Mouse (Mus musculus) heart, postnatal 14 days (tissue): ENCODE results near the gene Ppm1j. TPM values are rescaled to one million over a fixed set of nuclear protein-coding genes. Genes with fewer than 3 reads are reported as not detected.

Experiments
- DNase-seq, 2 experiments: peaks; one replicate each; pipeline ENCODE4 v3.0.0; 2021 to 2022
- intact Hi-C: fragments of 180-260 bp; cut with DNase I; formaldehyde crosslinking; loops from one replicate; pipeline ENCODE4 v1.15.1; 2025
- total RNA-seq, 2 experiments: library from RNA; stranded (reverse); gene quantifications; 2 replicates each; pipeline ENCODE4 v1.2.3; 2021

The Ppm1j gene
- total RNA-seq, 2 experiments from 2014 or later, result 39.2 to 39.7 TPM

- DNase-seq, result peak; percentile 67 to 77
- intact Hi-C loops, result loop anchor here (10.0 kb wide), 1 partner anchor 1757 kb away; the partner anchor contains the start of gene Csde1
Observed at GRCm38 (mm10) chr3:104781471-104781903, 631 bp downstream of the Ppm1j start, which contains the start of gene Fam19a3. Fam19a3 (minus strand) TSS chr3:104781840.

- intact Hi-C loops, result loop anchor here (10.0 kb wide), 1 partner anchor 1757 kb away; the partner anchor contains the start of gene Csde1
Observed at GRCm38 (mm10) chr3:104782061-104782681, 1.3 kb downstream of the Ppm1j start.

GRCm38 (mm10) chr3:104783971-104784500 lies 3.2 kb downstream of the Ppm1j start:
- intact Hi-C loops, result loop anchor here (10.0 kb wide), 1 partner anchor 1759 kb away; the partner anchor contains the start of gene Csde1

More at GRCm38 (mm10) chr3:104782061-104782681, 1.3 kb downstream of the Ppm1j start:
- DNase-seq, result peak; percentile 77 to 84

GRCm38 (mm10) chr3:104785284-104785683 lies 4.4 kb downstream of the Ppm1j start:
- intact Hi-C loops, result loop anchor here (5.0 to 10.0 kb wide), 3 partner anchors 182 to 1760 kb away; partner anchors contain the start of gene Csde1
- no peak for DNase-seq

More at GRCm38 (mm10) chr3:104783971-104784500, 3.2 kb downstream of the Ppm1j start:
- DNase-seq, result no peak

GRCm38 (mm10) chr3:104788075-104788474 lies 7.2 kb downstream of the Ppm1j start, which contains the start of gene Rhoc:
Rhoc (plus strand) TSS chr3:104788375.
- intact Hi-C loops, result loop anchor here (2.0 to 10.0 kb wide), 4 partner anchors 29 to 1763 kb away; partner anchors contain the start of gene Csde1
- DNase-seq, result no peak

GRCm38 (mm10) chr3:104788561-104789311 lies 7.9 kb downstream of the Ppm1j start:
- intact Hi-C loops, result loop anchor here (1.0 to 10.0 kb wide), 5 partner anchors 28 to 1764 kb away; partner anchors contain the start of genes Capza1, Csde1 and St7l
- DNase-seq, result peak; percentile 89 to 90

- DNase-seq, result no peak
- intact Hi-C loops, result loop anchor here (1.0 to 10.0 kb wide), 5 partner anchors 28 to 1764 kb away; partner anchors contain the start of genes Capza1, Csde1 and St7l
Observed at GRCm38 (mm10) chr3:104789312-104789605, 8.4 kb downstream of the Ppm1j start.

- intact Hi-C loops, result loop anchor here (1.0 to 10.0 kb wide), 5 partner anchors 27 to 1765 kb away; partner anchors contain the start of genes Capza1, Csde1 and St7l
Observed at GRCm38 (mm10) chr3:104789822-104790221, 9.0 kb downstream of the Ppm1j start.

GRCm38 (mm10) chr3:104790401-104790937 lies 9.6 kb downstream of the Ppm1j start:
- intact Hi-C loops, result no loop called here
- peak in 1 of 2 experiments; percentile 48 for DNase-seq

More at GRCm38 (mm10) chr3:104789822-104790221, 9.0 kb downstream of the Ppm1j start:
- DNase-seq, result peak; percentile 56 to 65

- intact Hi-C loops, result no loop called here
- no peak for DNase-seq
Observed at GRCm38 (mm10) chr3:104791017-104791416, 10.2 kb downstream of the Ppm1j start.

GRCm38 (mm10) chr3:104791671-104792070 lies 10.8 kb downstream of the Ppm1j start:
- intact Hi-C loops, result no loop called here

GRCm38 (mm10) chr3:104792360-104793270 lies 11.8 kb downstream of the Ppm1j start:
- no peak for DNase-seq
- intact Hi-C loops, result no loop called here

More at GRCm38 (mm10) chr3:104791671-104792070, 10.8 kb downstream of the Ppm1j start:
- DNase-seq, result no peak

GRCm38 (mm10) chr3:104793871-104794828 lies 13.3 kb downstream of the Ppm1j start:
- intact Hi-C loops, result no loop called here
- DNase-seq, result peak; percentile 94 to 97

GRCm38 (mm10) chr3:104794953-104795470 lies 14.2 kb downstream of the Ppm1j start:
- intact Hi-C loops, result no loop called here
- DNase-seq, result no peak

GRCm38 (mm10) chr3:104795661-104796340 lies 14.9 kb downstream of the Ppm1j start:
- intact Hi-C loops, result no loop called here
- no peak for DNase-seq

- intact Hi-C loops, result no loop called here
- DNase-seq, result no peak
Observed at GRCm38 (mm10) chr3:104796430-104797082, 15.7 kb downstream of the Ppm1j start.

GRCm38 (mm10) chr3:104800681-104801080 lies 19.8 kb downstream of the Ppm1j start:
- intact Hi-C loops, result no loop called here
- no peak for DNase-seq
